Mouse (Mus musculus): ENCODE measurements around the gene Tmed9. TPM values are rescaled to one million over a fixed set of nuclear protein-coding genes. Genes with fewer than 3 reads are reported as not detected.
A peak's percentile ranks its signal among the peaks of the same experiment; 100 is the strongest.
"Not testable (repeated sequence)": the region's sequence is repeated elsewhere in the genome, so short reads cannot be mapped to it uniquely, and the experiment has no call there.

Tmed9 gene
- polyA plus RNA-seq, 1 experiment from 2014 or later, result 113 TPM

DNA sequence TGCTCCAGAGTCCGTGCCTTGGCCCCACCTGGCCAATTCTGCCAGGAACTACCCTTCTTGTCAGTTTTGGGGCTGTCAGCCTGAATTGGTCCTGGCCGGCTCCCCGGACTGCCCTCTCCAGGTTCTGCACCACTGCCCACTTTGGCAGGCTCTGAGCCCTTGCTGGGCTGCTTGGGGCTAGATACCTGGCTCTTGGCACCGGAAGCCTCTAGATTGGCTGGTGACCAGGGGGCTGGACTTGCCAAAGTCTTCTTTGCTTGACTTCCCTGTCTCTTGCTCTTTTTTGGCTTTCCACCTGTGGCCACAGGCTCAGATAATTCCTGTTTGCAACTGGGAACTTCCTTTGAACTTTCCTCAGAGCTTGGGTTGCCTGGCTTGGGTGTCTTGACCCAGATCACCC, 30.6 kb upstream of the Tmed9 start:
- no peak overlapping the region for H3K4me2 ChIP-seq (replicated peaks)
- no peaks in the 10 kb centered on the region for H3K9me3 ChIP-seq
- no peak overlapping the region for H3K27ac ChIP-seq (replicated peaks)
- H3K4me1 ChIP-seq, result no peaks in the 10 kb centered on the region
- ATAC-seq (replicated peaks), result no peak
- peaks cover 89% of the 10 kb centered on the region for H3K36me3 ChIP-seq
- no peak overlapping the region for H3K4me3 ChIP-seq
- H3K27me3 ChIP-seq, result no peaks in the 10 kb centered on the region
- WGBS, result 97% methylated on average over 4 of the region's 4 CpGs
- H3K9ac ChIP-seq (replicated peaks), result no peak overlapping the region

DNA sequence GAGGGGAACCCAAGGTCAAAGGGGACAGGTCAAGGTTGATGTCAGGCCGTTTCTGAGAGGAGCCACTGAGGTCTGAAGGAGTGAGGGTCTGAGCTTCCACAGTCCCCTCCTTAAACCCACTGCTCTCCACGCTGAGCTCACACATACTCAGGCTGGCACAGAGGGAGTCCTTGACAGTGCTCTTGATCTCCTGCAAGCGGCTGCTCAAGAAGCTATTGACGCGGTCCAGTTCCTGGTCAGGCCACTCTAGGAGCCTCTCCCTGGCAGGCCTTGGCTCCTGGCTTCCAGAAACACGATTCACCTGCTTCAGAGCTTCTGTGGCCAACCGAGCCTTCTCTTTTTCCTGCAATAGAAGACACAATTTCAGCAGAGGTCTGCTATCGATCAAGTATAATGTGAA, 30.1 kb upstream of the Tmed9 start:
- no peak for ATAC-seq (replicated peaks)
- Histone ChIP-seq H3K9me3 (no peaks in the 10 kb centered on the region), H3K27me3 (no peaks in the 10 kb centered on the region), H3K4me1 (no peaks in the 10 kb centered on the region), H3K4me3 (no peak overlapping the region), H3K4me2 (replicated peaks) (no peak overlapping the region), H3K27ac (replicated peaks) (no peak overlapping the region), H3K36me3 (peaks cover 85% of the 10 kb centered on the region), H3K9ac (replicated peaks) (no peak overlapping the region)
- WGBS, result 95% methylated on average over 8 of the region's 8 CpGs

DNA sequence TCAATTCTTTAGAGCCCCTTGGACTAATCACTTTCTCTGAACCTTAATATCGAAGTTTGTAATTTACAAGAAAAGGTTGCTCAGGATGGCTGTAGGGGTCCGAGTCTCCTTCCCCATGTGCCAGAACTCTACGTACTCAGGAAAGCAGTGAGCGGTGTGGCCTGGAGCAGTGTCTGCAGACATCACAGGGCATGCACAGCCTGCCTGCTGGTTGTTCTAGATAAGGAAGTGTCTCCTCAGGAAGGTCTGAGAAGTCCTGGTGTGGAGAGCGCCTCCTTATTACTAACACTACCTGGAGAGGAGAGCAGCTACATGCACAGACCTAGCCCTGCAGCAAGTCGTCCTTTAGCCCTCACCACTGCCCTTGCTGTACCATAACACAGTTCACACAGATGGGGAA, 28.7 kb upstream of the Tmed9 start:
- no peak overlapping the region for H3K4me2 ChIP-seq (replicated peaks)
- WGBS, result 95% methylated on average over 6 of the region's 6 CpGs
- no peak overlapping the region for H3K4me3 ChIP-seq
- H3K9me3 ChIP-seq, result no peaks in the 10 kb centered on the region
- H3K36me3 ChIP-seq, result peaks cover 80% of the 10 kb centered on the region
- no peaks in the 10 kb centered on the region for H3K27me3 ChIP-seq
- H3K4me1 ChIP-seq, result no peaks in the 10 kb centered on the region
- ATAC-seq (replicated peaks), result no peak
- H3K9ac ChIP-seq (replicated peaks), result no peak overlapping the region
- H3K27ac ChIP-seq (replicated peaks), result no peak overlapping the region

DNA sequence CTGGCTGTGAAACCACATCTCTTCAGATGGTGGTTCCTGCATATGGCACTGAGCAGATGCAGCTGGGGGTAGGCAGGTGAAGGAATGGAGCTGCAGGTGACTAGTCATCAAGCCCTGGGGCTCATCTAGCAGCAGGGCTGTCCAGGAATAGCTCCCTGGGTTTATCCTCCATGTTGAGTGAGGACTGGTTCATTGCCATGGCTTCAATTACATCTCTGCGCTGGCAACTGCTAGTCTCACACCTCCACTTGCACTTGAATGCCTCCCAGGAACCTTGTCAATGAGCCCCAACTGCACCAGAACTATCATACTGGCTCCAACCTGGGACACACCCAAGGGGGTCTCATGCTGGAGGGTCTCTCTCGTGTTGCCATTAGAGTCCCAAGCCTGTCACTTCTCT, 25.6 kb upstream of the Tmed9 start:
- no peak overlapping the region for H3K9ac ChIP-seq (replicated peaks)

DNA sequence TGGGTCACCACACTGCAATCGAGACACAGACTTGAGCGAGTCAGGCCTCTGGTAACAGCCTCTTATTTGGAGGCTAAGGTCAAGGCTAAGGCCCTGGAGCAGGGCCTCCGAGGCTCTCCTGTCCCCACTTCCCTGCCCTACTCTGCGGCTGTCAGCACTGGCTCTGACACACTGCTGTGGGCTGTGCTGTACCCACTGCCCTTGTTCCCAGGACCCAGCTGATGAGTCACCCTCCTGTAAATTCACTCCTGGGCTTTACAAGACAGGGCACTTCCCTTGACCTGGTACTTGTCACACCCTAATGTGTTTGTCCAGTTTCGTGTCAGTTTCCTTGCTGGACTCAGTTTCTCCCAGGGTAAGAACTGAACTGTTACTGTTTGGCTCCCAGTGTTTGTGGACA, 25.1 kb upstream of the Tmed9 start:
- no peak overlapping the region for H3K4me2 ChIP-seq (replicated peaks)
- H3K9me3 ChIP-seq, result no peaks in the 10 kb centered on the region
- H3K4me3 ChIP-seq, result no peak overlapping the region
- H3K4me1 ChIP-seq, result no peaks in the 10 kb centered on the region
- no peaks in the 10 kb centered on the region for H3K27me3 ChIP-seq
- peaks cover 74% of the 10 kb centered on the region for H3K36me3 ChIP-seq
- no peak for ATAC-seq (replicated peaks)
- H3K9ac ChIP-seq (replicated peaks), result no peak overlapping the region
- H3K27ac ChIP-seq (replicated peaks), result no peak overlapping the region
- WGBS, result 89% methylated on average over 5 of the region's 5 CpGs

More for the DNA sequence above, 25.6 kb upstream of the Tmed9 start:
- no peaks in the 10 kb centered on the region for H3K27me3 ChIP-seq
- H3K9me3 ChIP-seq, result no peaks in the 10 kb centered on the region
- H3K4me3 ChIP-seq, result no peak overlapping the region
- no peak overlapping the region for H3K4me2 ChIP-seq (replicated peaks)
- WGBS, result 94% methylated on average over 2 of the region's 2 CpGs
- H3K27ac ChIP-seq (replicated peaks), result no peak overlapping the region
- no peak for ATAC-seq (replicated peaks)
- no peaks in the 10 kb centered on the region for H3K4me1 ChIP-seq
- H3K36me3 ChIP-seq, result peaks cover 76% of the 10 kb centered on the region

DNA sequence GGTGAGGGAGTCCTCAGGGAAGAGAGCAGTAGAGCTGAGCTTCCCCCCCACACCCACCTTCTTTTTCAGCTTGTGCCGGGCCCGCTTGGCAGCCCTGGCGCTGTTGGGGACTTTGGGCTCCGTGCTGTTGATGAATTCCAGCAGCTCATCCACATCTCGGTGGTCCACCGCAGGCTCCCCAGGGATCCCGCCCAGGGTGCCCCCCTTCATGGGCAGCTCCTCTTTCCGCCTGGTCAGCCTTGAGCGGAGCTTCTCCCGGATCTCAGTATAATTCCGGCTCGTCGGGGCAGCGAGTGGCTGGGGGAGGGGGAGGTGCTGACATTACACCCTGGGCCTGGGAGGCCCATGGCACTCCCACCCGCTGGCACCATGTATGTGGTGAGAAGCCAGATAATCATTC, 24.5 kb upstream of the Tmed9 start:
- no peak for ATAC-seq (replicated peaks)
- Histone ChIP-seq H3K9ac (replicated peaks) (no peak overlapping the region), H3K36me3 (peaks cover 74% of the 10 kb centered on the region), H3K9me3 (no peaks in the 10 kb centered on the region), H3K4me1 (no peaks in the 10 kb centered on the region), H3K27ac (replicated peaks) (no peak overlapping the region), H3K4me2 (replicated peaks) (no peak overlapping the region), H3K27me3 (no peaks in the 10 kb centered on the region), H3K4me3 (no peak overlapping the region)
- WGBS, result 86% methylated on average over 15 of the region's 15 CpGs

DNA sequence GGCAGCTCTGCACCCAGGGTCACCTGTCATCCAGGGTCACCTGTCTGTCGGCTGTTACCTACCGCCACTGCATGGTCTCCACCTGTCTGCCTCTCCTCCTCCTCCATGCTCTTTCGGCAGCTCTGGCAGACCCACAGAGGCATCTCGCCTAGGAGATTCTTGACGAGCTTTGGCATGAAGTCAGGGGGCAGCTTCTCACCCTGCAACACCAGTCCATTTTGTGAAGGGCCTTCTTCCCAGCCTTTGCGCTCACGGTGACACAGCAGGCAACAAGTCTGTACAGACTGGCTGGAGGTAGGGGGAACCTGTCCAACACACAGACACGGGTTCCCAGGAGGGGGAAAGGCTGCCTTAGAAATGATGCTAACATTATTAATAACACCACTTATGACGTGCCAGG, 17.6 kb upstream of the Tmed9 start:
- no peak overlapping the region for H3K4me3 ChIP-seq
- H3K27ac ChIP-seq (replicated peaks), result no peak overlapping the region
- no peaks in the 10 kb centered on the region for H3K27me3 ChIP-seq
- H3K4me2 ChIP-seq (replicated peaks), result no peak overlapping the region
- H3K4me1 ChIP-seq, result 0 out of 2 replicates have a peak, but pooled peaks cover 4% of the 10 kb centered on the region
- H3K9ac ChIP-seq (replicated peaks), result no peak overlapping the region
- 90% methylated on average over 9 of the region's 9 CpGs for WGBS
- no peak for ATAC-seq (replicated peaks)
- peaks cover 48% of the 10 kb centered on the region for H3K36me3 ChIP-seq
- H3K9me3 ChIP-seq, result no peaks in the 10 kb centered on the region

DNA sequence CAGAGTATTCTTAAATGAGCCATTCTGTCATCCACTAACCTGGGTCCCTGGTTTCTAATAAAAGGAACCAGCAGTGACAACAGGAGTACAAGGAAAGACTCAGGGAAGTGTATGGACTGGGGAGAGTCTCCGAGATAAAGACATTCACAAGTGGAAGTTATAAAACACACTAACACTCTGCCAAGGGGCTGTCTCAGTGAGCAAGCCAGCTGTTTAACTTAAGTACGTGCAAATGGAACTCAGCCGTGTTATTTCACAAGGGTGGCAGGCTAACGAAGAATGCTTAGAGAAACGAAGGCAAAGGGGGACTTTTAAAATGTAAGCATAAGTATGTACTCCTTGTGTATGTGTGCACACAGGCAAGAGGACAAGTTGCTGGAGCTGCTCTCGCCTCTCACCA, 16.0 kb upstream of the Tmed9 start:
- H3K4me3 ChIP-seq, result no peak overlapping the region
- no peak overlapping the region for H3K4me2 ChIP-seq (replicated peaks)
- no peak overlapping the region for H3K9ac ChIP-seq (replicated peaks)
- WGBS, result 75% methylated on average over 6 of the region's 6 CpGs
- ATAC-seq (replicated peaks), result no peak
- H3K27me3 ChIP-seq, result no peaks in the 10 kb centered on the region
- no peak overlapping the region for H3K27ac ChIP-seq (replicated peaks)
- peaks cover 34% of the 10 kb centered on the region for H3K36me3 ChIP-seq
- no peaks in the 10 kb centered on the region for H3K9me3 ChIP-seq
- H3K4me1 ChIP-seq, result 0 out of 2 replicates have a peak, but pooled peaks cover 4% of the 10 kb centered on the region

DNA sequence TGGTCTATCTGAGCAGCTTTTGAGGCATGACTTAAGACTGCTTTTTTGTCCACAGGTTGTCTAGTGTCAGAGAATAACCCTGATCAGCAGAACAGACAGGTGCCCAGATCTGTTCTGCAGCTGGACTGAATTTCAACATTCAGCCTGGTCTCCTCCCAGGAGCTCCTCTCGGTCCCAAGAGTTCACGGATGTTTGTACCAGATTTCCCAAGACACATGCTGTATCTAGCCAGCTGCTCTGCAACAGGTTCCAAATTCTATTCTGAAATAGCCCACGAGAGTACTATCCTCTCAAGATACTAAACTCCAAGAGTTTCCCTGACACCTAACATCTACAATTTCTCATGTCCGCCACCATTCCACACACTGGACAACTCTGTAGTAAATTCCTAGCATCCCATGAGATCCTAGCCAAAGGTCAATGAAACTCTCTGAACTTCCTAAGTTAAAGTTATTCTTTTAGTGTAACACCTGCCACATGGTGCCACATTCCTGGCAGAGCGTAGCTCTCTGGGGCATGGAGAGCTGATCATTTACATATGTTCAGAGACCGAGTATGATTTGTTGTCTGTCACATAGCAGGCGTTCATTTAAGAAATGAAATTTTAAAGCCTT, 10.2 kb upstream of the Tmed9 start:
- WGBS, result 87% methylated on average over 7 of the region's 7 CpGs
- Histone ChIP-seq H3K36me3 (peaks cover 9% of the 10 kb centered on the region; the same call in 1 of the 2 replicates), H3K27ac (replicated peaks) (no peak overlapping the region), H3K4me1 (peaks cover 12% of the 10 kb centered on the region), H3K9me3 (no peaks in the 10 kb centered on the region), H3K27me3 (no peaks in the 10 kb centered on the region), H3K4me2 (replicated peaks) (no peak overlapping the region), H3K9ac (replicated peaks) (no peak overlapping the region), H3K4me3 (no peak overlapping the region)
- ATAC-seq (replicated peaks), result no peak

DNA sequence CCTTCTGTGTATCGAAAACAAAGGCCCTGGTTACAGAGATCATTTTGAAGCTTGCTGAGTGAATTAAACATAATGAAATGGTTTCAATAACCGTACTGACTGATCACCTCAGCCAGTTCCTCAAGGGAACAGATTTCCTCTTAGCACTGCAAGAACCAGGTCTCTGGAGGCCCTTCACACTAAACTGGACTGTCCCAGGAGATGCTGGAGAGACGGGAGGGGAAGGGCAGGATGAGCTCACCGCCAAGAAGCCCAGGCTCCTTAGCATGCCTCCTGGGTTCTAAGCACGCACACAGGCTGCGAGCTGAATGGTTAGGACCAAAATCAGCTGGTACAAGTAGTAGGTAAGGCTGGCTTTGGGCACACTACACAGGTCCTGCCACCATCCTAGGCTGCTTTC, 6.5 kb upstream of the Tmed9 start:
- WGBS, result 88% methylated on average over 6 of the region's 6 CpGs
- no peak overlapping the region for H3K27ac ChIP-seq (replicated peaks)
- ATAC-seq (replicated peaks), result no peak
- H3K4me3 ChIP-seq, result no peak overlapping the region
- no peaks in the 10 kb centered on the region for H3K27me3 ChIP-seq
- H3K4me2 ChIP-seq (replicated peaks), result no peak overlapping the region
- H3K4me1 ChIP-seq, result peaks cover 31% of the 10 kb centered on the region
- peaks cover 6% of the 10 kb centered on the region; the same call in 1 of the 2 replicates for H3K36me3 ChIP-seq
- H3K9me3 ChIP-seq, result no peaks in the 10 kb centered on the region
- no peak overlapping the region for H3K9ac ChIP-seq (replicated peaks)

DNA sequence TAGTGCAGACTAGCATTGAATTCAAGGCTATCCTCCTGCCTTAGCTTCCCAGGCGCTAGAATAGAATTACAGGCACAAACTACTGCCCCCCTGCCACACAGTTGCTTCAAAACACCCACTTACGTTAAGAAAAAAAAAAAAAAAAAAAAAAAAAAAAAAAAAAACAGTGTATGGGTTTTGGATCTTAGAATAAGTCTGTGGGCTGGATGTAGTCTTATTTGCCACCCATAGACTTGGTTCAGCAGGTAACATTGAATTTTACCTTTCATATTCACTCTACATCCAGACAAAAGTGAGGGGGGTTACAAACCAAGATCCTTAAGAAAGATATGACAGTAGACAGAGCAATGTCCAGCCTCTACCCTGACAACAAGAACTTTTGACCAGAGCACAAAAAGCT, 5.6 kb upstream of the Tmed9 start:
- Histone ChIP-seq H3K27me3 (no peaks in the 10 kb centered on the region), H3K4me3 (no peak overlapping the region), H3K9ac (replicated peaks) (no peak overlapping the region), H3K4me2 (replicated peaks) (no peak overlapping the region), H3K4me1 (peaks cover 35% of the 10 kb centered on the region), H3K9me3 (no peaks in the 10 kb centered on the region), H3K27ac (replicated peaks) (no peak overlapping the region), H3K36me3 (peaks cover 6% of the 10 kb centered on the region; the same call in 1 of the 2 replicates)
- WGBS, result 95% methylated on average over 2 of the region's 2 CpGs
- no peak for ATAC-seq (replicated peaks)

DNA sequence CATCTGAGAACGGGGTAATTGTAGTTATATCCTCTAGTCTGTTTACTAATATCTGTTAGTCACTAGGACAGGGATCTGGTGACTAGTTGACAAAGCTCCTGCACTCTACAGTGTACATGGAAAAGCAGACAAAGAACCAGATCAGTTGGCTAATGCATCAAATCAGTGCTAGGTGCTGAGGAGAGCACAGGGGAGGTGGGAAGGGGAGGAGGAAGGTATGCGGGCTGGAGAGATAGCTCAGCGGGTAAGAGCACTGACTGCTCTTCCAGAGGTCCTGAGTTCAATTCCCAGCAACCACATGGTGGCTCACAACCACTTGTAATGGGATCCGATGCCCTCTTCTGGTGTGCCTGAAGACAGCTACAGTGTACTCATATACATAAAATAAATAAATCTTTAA, 5.0 kb upstream of the Tmed9 start:
- not testable (repeated sequence) for H3K9me3 ChIP-seq; H3K27me3 ChIP-seq; H3K4me2 ChIP-seq (replicated peaks); ATAC-seq (replicated peaks); H3K9ac ChIP-seq (replicated peaks); H3K4me3 ChIP-seq; H3K36me3 ChIP-seq; H3K27ac ChIP-seq (replicated peaks)
- 90% methylated on average over 4 of the region's 4 CpGs for WGBS
- H3K4me1 ChIP-seq, result peaks cover 35% of the 10 kb centered on the region

DNA sequence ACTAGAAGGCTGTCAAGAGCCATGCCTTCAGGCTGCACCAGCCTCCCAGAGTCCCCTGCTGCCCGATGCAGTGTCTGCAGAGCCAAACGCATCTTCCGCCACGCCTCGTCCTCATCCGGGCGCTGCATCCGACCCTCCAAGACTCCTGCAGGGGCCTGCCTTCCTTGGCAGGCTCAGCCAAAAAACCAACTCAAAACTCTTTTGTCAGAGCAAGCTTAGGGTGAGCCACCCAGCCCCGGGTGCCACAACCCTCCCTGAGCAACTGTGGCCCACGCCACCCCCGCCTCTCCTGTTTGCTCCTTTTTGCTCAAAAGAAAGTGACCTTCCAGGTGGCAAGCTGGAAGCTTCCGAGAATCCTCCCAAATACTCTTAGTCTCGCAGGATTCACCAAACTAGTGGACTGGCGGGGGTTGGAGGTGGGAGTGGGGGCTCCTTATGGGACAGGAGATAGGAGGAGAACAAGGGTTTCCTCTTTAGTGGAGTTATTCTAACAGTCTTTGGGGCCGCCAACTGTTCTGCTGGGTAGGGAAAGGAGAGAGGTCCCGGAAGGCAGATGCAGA, 3.7 kb upstream of the Tmed9 start:
- peak overlapping the region; percentile 98 for H3K9ac ChIP-seq (replicated peaks)
- H3K27ac ChIP-seq (replicated peaks), result peak overlapping the region; percentile 92
- peak overlapping the region; percentile 94 for H3K4me3 ChIP-seq
- WGBS, result under 1% methylated on average over 16 of the region's 16 CpGs
- H3K27me3 ChIP-seq, result no peaks in the 10 kb centered on the region
- H3K9me3 ChIP-seq, result no peaks in the 10 kb centered on the region
- H3K4me2 ChIP-seq (replicated peaks), result peak overlapping the region; percentile 92
- H3K36me3 ChIP-seq, result no peaks in the 10 kb centered on the region; the same call in 1 of the 2 replicates
- no peak for ATAC-seq (replicated peaks)
- peaks cover 35% of the 10 kb centered on the region for H3K4me1 ChIP-seq

Measured in forebrain, embryonic 15.5 days (tissue).